7 mouse cellular contexts compared by ENCODE assay signal in the genomic region with DNA sequence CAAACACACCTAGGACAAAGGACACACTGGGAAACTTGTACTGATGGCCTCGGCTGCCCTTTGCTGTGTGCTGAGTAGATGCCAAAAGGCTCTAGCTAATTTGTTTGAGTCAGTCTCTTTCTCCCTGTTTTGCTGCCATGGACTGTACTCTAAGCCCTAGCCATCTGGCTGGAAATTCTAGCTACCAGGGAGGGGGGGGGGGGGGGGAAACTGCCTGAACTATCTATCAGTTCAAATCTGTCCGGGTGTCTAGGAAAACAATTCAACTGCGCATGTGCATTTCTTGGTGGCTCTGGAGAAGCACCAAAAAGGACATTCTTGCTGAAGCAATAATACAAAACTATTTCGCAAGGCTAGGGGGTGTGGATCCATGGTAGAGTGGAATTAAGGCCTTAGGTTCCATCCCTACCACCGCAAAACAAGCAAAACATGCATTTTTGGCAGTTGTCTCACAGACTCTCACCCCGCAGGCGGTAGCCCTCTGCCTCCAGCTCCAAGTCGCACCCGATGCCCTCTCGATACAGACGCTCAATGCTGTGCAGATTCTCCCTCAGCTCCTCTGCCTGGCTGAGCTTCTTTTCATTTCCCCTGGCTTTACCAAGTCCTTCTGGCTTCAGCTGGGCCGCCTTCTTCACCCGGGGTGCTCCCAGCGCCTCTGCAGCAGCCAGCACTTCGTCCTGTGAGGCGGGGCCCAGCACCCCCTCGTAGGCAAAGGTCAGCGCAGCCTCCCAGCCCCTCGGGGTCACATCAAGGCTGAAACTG. TPM values are rescaled to one million over a fixed set of nuclear protein-coding genes. Genes with fewer than 3 reads are reported as not detected.
DNase-seq lines count a peak whose midpoint lies in the region; ATAC-seq and TF ChIP-seq lines count a peak whose summit lies in the region.

No protein-coding gene starts in this region.

- TF ChIP-seq POLR2A in bone marrow, adult 2 months (IDR thresholded peaks at IDR 0.05; ENCODE audit: borderline replicate concordance, control insufficient read depth, low read depth, low read length): no peak
- TF ChIP-seq POLR2A in heart, adult 2 months (IDR thresholded peaks at IDR 0.05; ENCODE audit: insufficient read depth, low read depth, low read length): peak; percentile 36; the same call in 1 of the 2 replicates
- no peak for TF ChIP-seq POLR2A in kidney, adult 2 months (IDR thresholded peaks at IDR 0.05; ENCODE audit: low read depth, low read length)
- TF ChIP-seq POLR2A in testis, adult 2 months (IDR thresholded peaks at IDR 0.05; ENCODE audit: control insufficient read depth, low read depth, low read length): no peak

- peaks cover 6% of the 10 kb centered on the region for H3K4me1 ChIP-seq in bone marrow, adult 2 months (ENCODE audit: control insufficient read depth, insufficient read depth, low read length)
- H3K4me1 ChIP-seq in heart, adult 2 months (ENCODE audit: control insufficient read depth, insufficient read depth, low read length): peaks cover 4% of the 10 kb centered on the region
- H3K4me1 ChIP-seq in kidney, adult 2 months (ENCODE audit: control insufficient read depth, insufficient read depth, low read length): no peaks in the 10 kb centered on the region
- H3K4me1 ChIP-seq in limb, embryonic 13.5 days: peaks cover 9% of the 10 kb centered on the region
- H3K4me1 ChIP-seq in midbrain, embryonic 12.5 days: peaks cover 10% of the 10 kb centered on the region
- H3K4me1 ChIP-seq in testis, adult 2 months (ENCODE audit: control insufficient read depth, insufficient read depth, low read length): peaks cover 7% of the 10 kb centered on the region

- H3K27me3 ChIP-seq in heart, adult 2 months (ENCODE audit: control insufficient read depth, insufficient read depth, low read length): no peaks in the 10 kb centered on the region
- H3K27me3 ChIP-seq in kidney, adult 2 months (replicated peaks; ENCODE audit: control insufficient read depth, insufficient read depth, low read length): no peaks in the 10 kb centered on the region
- peaks cover 52% of the 10 kb centered on the region for H3K27me3 ChIP-seq in limb, embryonic 13.5 days
- peaks cover 25% of the 10 kb centered on the region for H3K27me3 ChIP-seq in midbrain, embryonic 12.5 days
- H3K27me3 ChIP-seq in testis, adult 2 months (ENCODE audit: control insufficient read depth, insufficient read depth, low read length): no peaks in the 10 kb centered on the region

- peak overlapping the region; percentile 23 for H3K27ac ChIP-seq in bone marrow, adult 2 months (ENCODE audit: control insufficient read depth, insufficient read depth, low read depth, low read length, poor library complexity)
- peak overlapping the region; percentile 91 for H3K27ac ChIP-seq in heart, adult 2 months
- H3K27ac ChIP-seq in kidney, adult 2 months (ENCODE audit: insufficient read depth, low read depth, low read length): peak overlapping the region; percentile 18; the same call in 1 of the 2 replicates
- no peak overlapping the region for H3K27ac ChIP-seq in limb, embryonic 13.5 days
- H3K27ac ChIP-seq in midbrain, embryonic 12.5 days (replicated peaks): no peak overlapping the region
- no peak overlapping the region for H3K27ac ChIP-seq in testis, adult 2 months (ENCODE audit: control insufficient read depth, insufficient read depth, low read depth, low read length)

- no peak for ATAC-seq in limb, embryonic 13.5 days (ENCODE audit: low FRiP score, low read depth)
- peak; percentile 59 for ATAC-seq in midbrain, embryonic 12.5 days (ENCODE audit: low FRiP score, low read depth)

- H3K36me3 ChIP-seq in heart, adult 2 months (ENCODE audit: control insufficient read depth, insufficient read depth, low read length): no peaks in the 10 kb centered on the region
- H3K36me3 ChIP-seq in kidney, adult 2 months (ENCODE audit: control insufficient read depth, insufficient read depth, low read length): no peaks in the 10 kb centered on the region
- H3K36me3 ChIP-seq in limb, embryonic 13.5 days: no peaks in the 10 kb centered on the region
- H3K36me3 ChIP-seq in midbrain, embryonic 12.5 days: no peaks in the 10 kb centered on the region
- H3K36me3 ChIP-seq in testis, adult 2 months (ENCODE audit: control insufficient read depth, insufficient read depth, low read length): no peaks in the 10 kb centered on the region

- no peak for TF ChIP-seq EP300 in heart, adult 2 months (IDR thresholded peaks at IDR 0.05; ENCODE audit: insufficient read depth, low read depth, low read length)

- no peaks in the 10 kb centered on the region for H3K79me2 ChIP-seq in heart, adult 2 months (replicated peaks; ENCODE audit: control insufficient read depth, insufficient read depth, low read length)

- no peaks in the 10 kb centered on the region for H3K9me3 ChIP-seq in limb, embryonic 13.5 days
- H3K9me3 ChIP-seq in midbrain, embryonic 12.5 days: no peaks in the 10 kb centered on the region

- H3K4me2 ChIP-seq in limb, embryonic 13.5 days (replicated peaks): peak overlapping the region; percentile 74
- peak overlapping the region; percentile 88 for H3K4me2 ChIP-seq in midbrain, embryonic 12.5 days (replicated peaks)

- DNase-seq in embryo, embryonic 9.5 days (ENCODE audit: extremely low spot score): peak; percentile 38
- peak; percentile 77 to 83 for DNase-seq in heart, adult 2 months
- peak; percentile 78 for DNase-seq in kidney, adult 2 months

- TF ChIP-seq CTCF in bone marrow, adult 2 months (IDR thresholded peaks at IDR 0.05; ENCODE audit: control insufficient read depth, insufficient read depth, low read length): no peak
- TF ChIP-seq CTCF in heart, adult 2 months (IDR thresholded peaks at IDR 0.05): no peak
- TF ChIP-seq CTCF in kidney, adult 2 months (conservative IDR thresholded peaks at IDR 0.05; ENCODE audit: insufficient read depth, insufficient read length, low read depth, low read length): no peak
- no peak for TF ChIP-seq CTCF in testis, adult 2 months (IDR thresholded peaks at IDR 0.05; ENCODE audit: control insufficient read depth, insufficient read depth, insufficient replicate concordance, low read depth, low read length)

- 48% methylated on average over 19 of the region's 19 CpGs for WGBS in bone marrow, adult 2 months
- 14% methylated on average over 19 of the region's 19 CpGs for WGBS in heart, adult 2 months
- 15% methylated on average over 19 of the region's 19 CpGs for WGBS in kidney, adult 2 months
- WGBS in limb, embryonic 13.5 days: 16% methylated on average over 19 of the region's 19 CpGs
- WGBS in midbrain, embryonic 12.5 days: 18% methylated on average over 19 of the region's 19 CpGs

- intact Hi-C loops in heart, adult 2 months (cut with DNase I): no loop called here

- H3K9ac ChIP-seq in heart, adult 2 months (ENCODE audit: low read depth, low read length): peak overlapping the region; percentile 41
- peak overlapping the region; percentile 55 for H3K9ac ChIP-seq in limb, embryonic 13.5 days
- peak overlapping the region; percentile 67 for H3K9ac ChIP-seq in midbrain, embryonic 12.5 days (replicated peaks)

- H3K4me3 ChIP-seq in bone marrow, adult 2 months (replicated peaks; ENCODE audit: control insufficient read depth, low read depth, low read length): no peak overlapping the region
- peak overlapping the region; percentile 32 for H3K4me3 ChIP-seq in heart, adult 2 months
- H3K4me3 ChIP-seq in kidney, adult 2 months (ENCODE audit: insufficient read depth, low read depth, low read length): peak overlapping the region; percentile 34
- peak overlapping the region; percentile 40 for H3K4me3 ChIP-seq in limb, embryonic 13.5 days
- H3K4me3 ChIP-seq in midbrain, embryonic 12.5 days: peak overlapping the region; percentile 50
- H3K4me3 ChIP-seq in testis, adult 2 months (ENCODE audit: control insufficient read depth, low read depth, low read length): peak overlapping the region; percentile 75

RNA-seq across cellular contexts. Expression of a gene that starts 1.1 kb away (rescaled TPM):
- polyA plus RNA-seq in bone marrow, adult 2 months (2011; ENCODE audit: insufficient read depth, insufficient read length, low replicate concordance, missing spikeins): 0.29 TPM in 1 of 2 replicates, not detected in the other
- total RNA-seq in heart, adult 2 months (2021): 10 to 100 TPM; 22.3 to 25.8 TPM
- polyA plus RNA-seq in heart, adult 2 months (2012; rRNA removed): 14.4 and 26.7 TPM in 2 replicates
- polyA plus RNA-seq in kidney, adult 2 months (2012; rRNA removed): 0.34 and 1.2 TPM in 2 replicates
- 0.08 and 0.10 TPM in 2 replicates for polyA plus RNA-seq in limb, embryonic 13.5 days (2015; fragmentation: Nextera tagmentation; extraction: Ambion mirVana)
- polyA plus RNA-seq in midbrain, embryonic 12.5 days (2016; fragmentation: Nextera tagmentation; extraction: Ambion mirVana): 0.35 and 0.60 TPM in 2 replicates
- polyA plus RNA-seq in testis, adult 2 months (2012; rRNA removed): 0.04 and 0.07 TPM in 2 replicates

RNA-seq across cellular contexts. Expression of a gene that starts 25.8 kb away (rescaled TPM):
- polyA plus RNA-seq in bone marrow, adult 2 months (2011; ENCODE audit: insufficient read depth, insufficient read length, low replicate concordance, missing spikeins): 60.8 and 102 TPM in 2 replicates
- 10 to 100 TPM; 10.1 to 12.2 TPM for total RNA-seq in heart, adult 2 months (2021)
- 11.9 and 14.7 TPM in 2 replicates for polyA plus RNA-seq in heart, adult 2 months (2012; rRNA removed)
- polyA plus RNA-seq in kidney, adult 2 months (2012; rRNA removed): 17.6 and 18.8 TPM in 2 replicates
- polyA plus RNA-seq in limb, embryonic 13.5 days (2015; fragmentation: Nextera tagmentation; extraction: Ambion mirVana): 3.5 and 5.7 TPM in 2 replicates
- polyA plus RNA-seq in midbrain, embryonic 12.5 days (2016; fragmentation: Nextera tagmentation; extraction: Ambion mirVana): 3.7 and 5.1 TPM in 2 replicates
- polyA plus RNA-seq in testis, adult 2 months (2012; rRNA removed): 9.3 and 12.6 TPM in 2 replicates

RNA-seq across cellular contexts. Expression of a gene that starts 28.5 kb away (rescaled TPM):
- polyA plus RNA-seq in bone marrow, adult 2 months (2011; ENCODE audit: insufficient read depth, insufficient read length, low replicate concordance, missing spikeins): 43.6 and 67.6 TPM in 2 replicates
- total RNA-seq in heart, adult 2 months (2021): 10 to 100 TPM; 67.8 to 70.5 TPM
- polyA plus RNA-seq in heart, adult 2 months (2012; rRNA removed): 84.2 and 89.0 TPM in 2 replicates
- polyA plus RNA-seq in kidney, adult 2 months (2012; rRNA removed): 54.6 and 77.8 TPM in 2 replicates
- polyA plus RNA-seq in limb, embryonic 13.5 days (2015; fragmentation: Nextera tagmentation; extraction: Ambion mirVana): 177 and 184 TPM in 2 replicates
- polyA plus RNA-seq in midbrain, embryonic 12.5 days (2016; fragmentation: Nextera tagmentation; extraction: Ambion mirVana): 141 and 147 TPM in 2 replicates
- polyA plus RNA-seq in testis, adult 2 months (2012; rRNA removed): 52.9 and 58.1 TPM in 2 replicates

RNA-seq across cellular contexts. Expression of a gene that starts 28.6 kb away (rescaled TPM):
- polyA plus RNA-seq in bone marrow, adult 2 months (2011; ENCODE audit: insufficient read depth, insufficient read length, low replicate concordance, missing spikeins): 18.1 and 41.6 TPM in 2 replicates
- 10 to 100 TPM; 23.2 to 27.4 TPM for total RNA-seq in heart, adult 2 months (2021)
- polyA plus RNA-seq in heart, adult 2 months (2012; rRNA removed): 18.8 and 31.6 TPM in 2 replicates
- 24.0 and 31.3 TPM in 2 replicates for polyA plus RNA-seq in kidney, adult 2 months (2012; rRNA removed)
- polyA plus RNA-seq in limb, embryonic 13.5 days (2015; fragmentation: Nextera tagmentation; extraction: Ambion mirVana): 286 and 290 TPM in 2 replicates
- 321 and 333 TPM in 2 replicates for polyA plus RNA-seq in midbrain, embryonic 12.5 days (2016; fragmentation: Nextera tagmentation; extraction: Ambion mirVana)
- 31.1 and 33.9 TPM in 2 replicates for polyA plus RNA-seq in testis, adult 2 months (2012; rRNA removed)

RNA-seq across cellular contexts. Expression of a gene that starts 34.5 kb away (rescaled TPM):
- 33.3 and 67.6 TPM in 2 replicates for polyA plus RNA-seq in bone marrow, adult 2 months (2011; ENCODE audit: insufficient read depth, insufficient read length, low replicate concordance, missing spikeins)
- 10 to 100 TPM; 18.6 to 27.8 TPM for total RNA-seq in heart, adult 2 months (2021)
- 30.5 and 54.4 TPM in 2 replicates for polyA plus RNA-seq in heart, adult 2 months (2012; rRNA removed)
- 68.1 and 79.3 TPM in 2 replicates for polyA plus RNA-seq in kidney, adult 2 months (2012; rRNA removed)
- polyA plus RNA-seq in limb, embryonic 13.5 days (2015; fragmentation: Nextera tagmentation; extraction: Ambion mirVana): 46.8 and 47.4 TPM in 2 replicates
- polyA plus RNA-seq in midbrain, embryonic 12.5 days (2016; fragmentation: Nextera tagmentation; extraction: Ambion mirVana): 68.3 and 72.8 TPM in 2 replicates
- 35.1 and 48.1 TPM in 2 replicates for polyA plus RNA-seq in testis, adult 2 months (2012; rRNA removed)

Comparison
In these comparisons a context has a peak if more than half of its experiments do, and no peak if none do; other contexts are left out.
1. H3K27ac ChIP-seq: peak in bone marrow, adult 2 months (single experiment), heart, adult 2 months (single experiment) and kidney, adult 2 months (single experiment); none in limb, embryonic 13.5 days (single experiment), midbrain, embryonic 12.5 days (single experiment) and testis, adult 2 months (single experiment).
2. Peak in every context shown above with its lines, with median percentiles within 50 percentile points of each other: DNase-seq and H3K9ac ChIP-seq.